Mouse (Mus musculus) frontal cortex, postnatal 10 days (tissue): ENCODE data around the gene Gm49388.
A peak's percentile ranks its signal among the peaks of the same experiment; 100 is the strongest.

ENCODE experiments used
- DNase-seq, 2 experiments: peaks; one replicate each; pipeline ENCODE4 v3.0.0; 2022; ENCODE audit warnings: low spot score in 2 of 2, mixed read lengths in 1 of 2

The Gm49388 gene

GRCm38 (mm10) chr7:127840886-127841285 lies 55.5 kb downstream of the Gm49388 start:
- DNase-seq, result peak; percentile 66 to 78

- peak; percentile 96 to 98 for DNase-seq
Observed at GRCm38 (mm10) chr7:127841340-127842000, 56.1 kb downstream of the Gm49388 start.

GRCm38 (mm10) chr7:127842001-127842718 lies 56.8 kb downstream of the Gm49388 start:
- peak; percentile 63 to 76 for DNase-seq

GRCm38 (mm10) chr7:127849973-127850875 lies 64.8 kb downstream of the Gm49388 start:
- DNase-seq, result no peak

- DNase-seq, result no peak
Observed at GRCm38 (mm10) chr7:127850906-127851305, 65.5 kb downstream of the Gm49388 start.
